Mouse (Mus musculus) bone marrow macrophage, adult 2 months (primary cell): ENCODE data around the gene Pabpc4. TPM values are rescaled to one million over a fixed set of nuclear protein-coding genes. Genes with fewer than 3 reads are reported as not detected.

Experiments used
- H3K27ac ChIP-seq: 2 replicates; pipeline ENCODE4 v1.5.1; 2012; ENCODE audit warnings: low read depth, low read length; ENCODE audit not compliant: insufficient read depth
- H3K4me1 ChIP-seq: 2 replicates; pipeline ENCODE4 v1.6.1; 2012; ENCODE audit warnings: low read length; ENCODE audit not compliant: control insufficient read depth, insufficient read depth
- H3K4me3 ChIP-seq: 2 replicates; pipeline ENCODE4 v1.5.1; 2012; ENCODE audit warnings: mild to moderate bottlenecking, low read length, moderate library complexity; ENCODE audit not compliant: insufficient read depth
- CTCF ChIP-seq: IDR thresholded peaks from 2 replicates; pipeline ENCODE4 v1.5.1; 2012; ENCODE audit warnings: low read depth, mild to moderate bottlenecking, low read length, moderate library complexity
- POLR2A ChIP-seq: IDR thresholded peaks from 2 replicates; pipeline ENCODE4 v1.6.1; 2012; ENCODE audit warnings: mild to moderate bottlenecking, low read depth, low read length, borderline replicate concordance
- polyA plus RNA-seq: library from polyadenylated mRNA; stranded (reverse); fragments of >200 nt; gene quantifications from 2 replicates; pipeline ENCODE4 v1.2.4, GENCODE M21; 2012; ENCODE audit not compliant: missing spikeins, insufficient read depth, insufficient read length

Pabpc4 gene
- polyA plus RNA-seq, result 16.7 and 18.3 TPM in 2 replicates

- no peak for TF ChIP-seq POLR2A
- TF ChIP-seq CTCF, result no peak
These were observed at the start of gene Pabpc4 for GRCm38 (mm10) chr4:123261721-123262401. Gene Pabpc4 (plus strand): TSS chr4:123262351.

GRCm38 (mm10) chr4:123213975-123214374 is 48.2 kb upstream of the Pabpc4 start:
- no peak for TF ChIP-seq CTCF
- no peak for TF ChIP-seq POLR2A
- H3K27ac ChIP-seq, result no peak overlapping the region
- no peak overlapping the region for H3K4me3 ChIP-seq
- no peaks in the 10 kb centered on the region for H3K4me1 ChIP-seq

More at GRCm38 (mm10) chr4:123261721-123262401, at the start of gene Pabpc4:
- H3K4me1 ChIP-seq, result no peaks in the 10 kb centered on the region
- H3K27ac ChIP-seq, result no peak within 1 kb of the TSS
- H3K4me3 ChIP-seq, result no peak within 1 kb of the TSS

- H3K4me1 ChIP-seq, result no peaks in the 10 kb centered on the region
These were observed 46.8 kb upstream of the Pabpc4 start for GRCm38 (mm10) chr4:123215367-123215766.

GRCm38 (mm10) chr4:123216782-123217181 is 45.4 kb upstream of the Pabpc4 start:
- Histone ChIP-seq H3K27ac (no peak overlapping the region), H3K4me1 (no peaks in the 10 kb centered on the region), H3K4me3 (no peak overlapping the region)
- peak; percentile 84 for TF ChIP-seq CTCF
- no peak for TF ChIP-seq POLR2A

More at GRCm38 (mm10) chr4:123215367-123215766, 46.8 kb upstream of the Pabpc4 start:
- Histone ChIP-seq H3K4me3 (no peak overlapping the region), H3K27ac (no peak overlapping the region)
- TF ChIP-seq POLR2A (no peak), CTCF (no peak)

GRCm38 (mm10) chr4:123219720-123220357 is 42.3 kb upstream of the Pabpc4 start:
- H3K4me3 ChIP-seq, result no peak overlapping the region
- H3K4me1 ChIP-seq, result no peaks in the 10 kb centered on the region
- TF ChIP-seq POLR2A (no peak), CTCF (peak; percentile 81)
- H3K27ac ChIP-seq, result no peak overlapping the region

GRCm38 (mm10) chr4:123220637-123221036 is 41.5 kb upstream of the Pabpc4 start:
- no peak for TF ChIP-seq POLR2A
- TF ChIP-seq CTCF, result no peak
- Histone ChIP-seq H3K4me3 (no peak overlapping the region), H3K27ac (no peak overlapping the region), H3K4me1 (no peaks in the 10 kb centered on the region)

GRCm38 (mm10) chr4:123223309-123223708 is 38.8 kb upstream of the Pabpc4 start:
- Histone ChIP-seq H3K4me3 (no peak overlapping the region), H3K27ac (no peak overlapping the region), H3K4me1 (no peaks in the 10 kb centered on the region)
- TF ChIP-seq POLR2A, result no peak
- no peak for TF ChIP-seq CTCF

- no peak for TF ChIP-seq POLR2A
- TF ChIP-seq CTCF, result no peak
- no peak overlapping the region for H3K27ac ChIP-seq
These were observed 36.3 kb upstream of the Pabpc4 start for GRCm38 (mm10) chr4:123225718-123226403.

GRCm38 (mm10) chr4:123227707-123228106 is 34.4 kb upstream of the Pabpc4 start:
- H3K27ac ChIP-seq, result no peak overlapping the region
- no peak overlapping the region for H3K4me3 ChIP-seq
- no peaks in the 10 kb centered on the region for H3K4me1 ChIP-seq
- TF ChIP-seq POLR2A, result no peak
- TF ChIP-seq CTCF, result no peak

More at GRCm38 (mm10) chr4:123225718-123226403, 36.3 kb upstream of the Pabpc4 start:
- Histone ChIP-seq H3K4me3 (no peak overlapping the region), H3K4me1 (no peaks in the 10 kb centered on the region)

GRCm38 (mm10) chr4:123228270-123228669 is 33.9 kb upstream of the Pabpc4 start:
- H3K4me3 ChIP-seq, result no peak overlapping the region
- no peak overlapping the region for H3K27ac ChIP-seq
- H3K4me1 ChIP-seq, result no peaks in the 10 kb centered on the region
- TF ChIP-seq CTCF, result no peak
- no peak for TF ChIP-seq POLR2A

GRCm38 (mm10) chr4:123229166-123229565 is 33.0 kb upstream of the Pabpc4 start:
- Histone ChIP-seq H3K4me1 (no peaks in the 10 kb centered on the region), H3K4me3 (no peak overlapping the region), H3K27ac (no peak overlapping the region)
- TF ChIP-seq POLR2A, result no peak
- no peak for TF ChIP-seq CTCF
